Mouse (Mus musculus) heart, embryonic 12.5 days (tissue): Measurements from ENCODE around the gene Gm3239. TPM values are rescaled to one million over a fixed set of nuclear protein-coding genes. Genes with fewer than 3 reads are reported as not detected.
A peak's percentile ranks its signal among the peaks of the same experiment; 100 is the strongest.
"Not testable (repeated sequence)": the region's sequence is repeated elsewhere in the genome, so short reads cannot be mapped to it uniquely, and the experiment has no call there.

Experiments used
- ATAC-seq: fragments of 200-750 bp; cut with Nextera tagmentation; 2 replicates; pipeline ENCODE4 v1.8.0; 2017; ENCODE audit warnings: moderate TSS enrichment, moderate library complexity; ENCODE audit not compliant: insufficient number of reproducible peaks, low FRiP score
- H3K27ac ChIP-seq: fragments of 300-500 bp; sonication (generic); 2 replicates; pipeline ENCODE4 v1.5.1; 2016; ENCODE audit warnings: mild to moderate bottlenecking, moderate library complexity; ENCODE audit not compliant: poor library complexity, severe bottlenecking
- H3K27me3 ChIP-seq: fragments of 300-500 bp; sonication (generic); replicated peaks from 2 replicates; pipeline ENCODE4 v1.6.1; 2016; ENCODE audit warnings: mild to moderate bottlenecking, moderate library complexity
- H3K36me3 ChIP-seq: fragments of 300-500 bp; sonication (generic); 2 replicates; pipeline ENCODE4 v1.6.1; 2016; ENCODE audit warnings: mild to moderate bottlenecking, moderate library complexity
- H3K4me1 ChIP-seq: fragments of 300-500 bp; sonication (generic); replicated peaks from 2 replicates; pipeline ENCODE4 v1.6.1; 2016; ENCODE audit warnings: mild to moderate bottlenecking
- H3K4me2 ChIP-seq: fragments of 300-500 bp; sonication (generic); 2 replicates; pipeline ENCODE4 v1.6.1; 2016; ENCODE audit warnings: mild to moderate bottlenecking, moderate library complexity
- H3K4me3 ChIP-seq: fragments of 300-500 bp; sonication (generic); 2 replicates; pipeline ENCODE4 v1.5.1; 2016; ENCODE audit warnings: mild to moderate bottlenecking
- H3K9ac ChIP-seq: fragments of 300-500 bp; sonication (generic); 2 replicates; pipeline ENCODE4 v1.6.1; 2016; ENCODE audit warnings: mild to moderate bottlenecking, moderate library complexity
- H3K9me3 ChIP-seq: fragments of 300-500 bp; sonication (generic); replicated peaks from 2 replicates; pipeline ENCODE4 v1.6.1; 2016; ENCODE audit warnings: mild to moderate bottlenecking, moderate library complexity
- WGBS: fragments of 180-500 bp; shearing (Covaris S2); methylation state at CpG from one replicate; pipeline ENCODE4 v1.1.7; 2016; 5-methylcytosine and 5-hydroxymethylcytosine counted together
- polyA plus RNA-seq: library from polyadenylated mRNA; unstranded; fragments of >200 nt; fragmentation: Nextera tagmentation; extraction: Ambion mirVana; gene quantifications from 2 replicates; pipeline ENCODE4 v1.2.1, GENCODE M21; 2016

The Gm3239 gene
- 0.41 and 0.87 TPM in 2 replicates for polyA plus RNA-seq

GRCm38 (mm10) chr14:4663892-4664291, at the start of gene Gm3239:
TSS of gene Gm3239 (plus strand) at chr14:4664192.
- H3K9me3 ChIP-seq, H3K4me3 ChIP-seq, H3K27me3 ChIP-seq, H3K27ac ChIP-seq, H3K36me3 ChIP-seq, ATAC-seq, H3K4me1 ChIP-seq, H3K4me2 ChIP-seq, H3K9ac ChIP-seq: not testable (repeated sequence)
- WGBS: no CpG with 5 or more reads among the region's 2 CpGs

- not testable (repeated sequence) for ATAC-seq, H3K4me3 ChIP-seq, H3K9me3 ChIP-seq, H3K9ac ChIP-seq, H3K36me3 ChIP-seq, H3K4me2 ChIP-seq, H3K27me3 ChIP-seq, H3K27ac ChIP-seq, H3K4me1 ChIP-seq
- WGBS: no CpG with 5 or more reads among the region's 2 CpGs
These were observed 31.9 kb upstream of the Gm3239 start, which contains the start of gene Gm8159 for GRCm38 (mm10) chr14:4632052-4632451. TSS of gene Gm8159 (plus strand) at chr14:4632352.

- H3K27ac ChIP-seq, H3K27me3 ChIP-seq, H3K4me1 ChIP-seq, H3K36me3 ChIP-seq, ATAC-seq, H3K9me3 ChIP-seq, H3K9ac ChIP-seq: not testable (repeated sequence)
- 5% methylated on average over 13 of the region's 18 CpGs for WGBS
- Histone ChIP-seq H3K4me3 (peak overlapping the region; percentile 40), H3K4me2 (peak overlapping the region; percentile 71)
These were observed 14.7 kb upstream of the Gm3239 start for GRCm38 (mm10) chr14:4649309-4649708.

DNA sequence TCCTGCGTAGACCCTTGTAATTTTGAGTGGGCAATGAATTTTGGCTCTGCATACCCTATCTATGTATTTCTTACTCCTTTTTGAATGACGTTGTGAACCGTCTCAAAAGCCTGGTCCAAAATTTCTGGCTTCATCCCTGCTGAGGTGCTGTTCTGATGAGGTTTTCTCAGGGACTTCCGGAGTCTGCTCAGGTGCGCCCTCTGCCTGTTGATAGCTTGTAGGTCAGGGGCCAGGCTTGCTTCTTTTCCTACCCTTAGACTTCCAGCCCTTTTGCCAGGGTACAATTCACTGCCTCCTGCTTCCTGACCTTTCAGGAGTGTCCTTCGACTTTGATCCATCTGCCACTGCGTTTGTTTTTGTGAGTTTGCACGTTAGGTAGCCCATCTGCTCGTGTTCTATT, 13.7 kb upstream of the Gm3239 start:
- not testable (repeated sequence) for H3K36me3 ChIP-seq, ATAC-seq, H3K9me3 ChIP-seq, H3K4me2 ChIP-seq, H3K27me3 ChIP-seq, H3K9ac ChIP-seq, H3K4me1 ChIP-seq, H3K4me3 ChIP-seq, H3K27ac ChIP-seq
- 4% methylated on average over 5 of the region's 9 CpGs for WGBS

GRCm38 (mm10) chr14:4708938-4709337, 44.9 kb downstream of the Gm3239 start, which contains the start of gene Gm7876:
TSS of gene Gm7876 (plus strand) at chr14:4709238.
- 74% methylated on average over 1 of the region's 2 CpGs for WGBS
- H3K4me1 ChIP-seq, H3K9me3 ChIP-seq, H3K4me2 ChIP-seq, H3K36me3 ChIP-seq, H3K4me3 ChIP-seq, H3K27me3 ChIP-seq, H3K27ac ChIP-seq, H3K9ac ChIP-seq, ATAC-seq: not testable (repeated sequence)

Other genes starting within 250 kb of the Gm3239 start
- 0.42 and 0.46 TPM in 2 replicates for gene Gm3164, start 248.7 kb upstream of the Gm3239 start, polyA plus RNA-seq
- gene Gm3173, start 233.2 kb upstream of the Gm3239 start, polyA plus RNA-seq: not detected in 2 replicates
- not detected in 2 replicates for gene Gm3182, start 182.4 kb upstream of the Gm3239 start, polyA plus RNA-seq
- gene Gm3047, start 108.8 kb upstream of the Gm3239 start, polyA plus RNA-seq: 0.24 TPM in 1 of 2 replicates, not detected in the other
- not detected in 2 replicates for gene Gm8159, start 31.8 kb upstream of the Gm3239 start, polyA plus RNA-seq
- not detected in 2 replicates for gene Gm7876, start 45.0 kb downstream of the Gm3239 start, polyA plus RNA-seq
- gene Gm3252, start 62.6 kb downstream of the Gm3239 start, polyA plus RNA-seq: 0.13 and 0.45 TPM in 2 replicates
- not detected in 2 replicates for gene Gm9602, start 112.1 kb downstream of the Gm3239 start, polyA plus RNA-seq
- not detected in 2 replicates for gene Gm3269, start 173.9 kb downstream of the Gm3239 start, polyA plus RNA-seq
- 1.9 and 2.1 TPM in 2 replicates for gene Gm3264, start 191.4 kb downstream of the Gm3239 start, polyA plus RNA-seq
- gene Gm3278, start 228.2 kb downstream of the Gm3239 start, polyA plus RNA-seq: not detected in 2 replicates